Mouse (Mus musculus) forebrain, embryonic 11.5 days (tissue): Measurements from ENCODE around the gene Cdk13. TPM values are rescaled to one million over a fixed set of nuclear protein-coding genes. Genes with fewer than 3 reads are reported as not detected.

Experiments used
- ATAC-seq: fragments of 200-750 bp; cut with Nextera tagmentation; replicated peaks from 2 replicates; pipeline ENCODE4 v1.8.0; 2017; ENCODE audit warnings: moderate TSS enrichment; ENCODE audit not compliant: low FRiP score
- DNase-seq: peaks from one replicate; pipeline ENCODE4 v3.0.0-alpha.2; 2017; ENCODE audit warnings: low spot score
- H3K27ac ChIP-seq: fragments of 300-500 bp; sonication (generic); 2 replicates; pipeline ENCODE4 v1.5.1; 2014; ENCODE audit warnings: low read depth, low read length
- H3K27me3 ChIP-seq: fragments of 300-500 bp; sonication (generic); 2 replicates; pipeline ENCODE4 v1.6.1; 2014; ENCODE audit warnings: mild to moderate bottlenecking, low read length, mixed read lengths; ENCODE audit not compliant: control insufficient read depth, insufficient read depth
- H3K36me3 ChIP-seq: fragments of 300-500 bp; sonication (generic); 2 replicates; pipeline ENCODE4 v1.6.1; 2014; ENCODE audit warnings: mild to moderate bottlenecking, low read length, moderate library complexity, mixed read lengths; ENCODE audit not compliant: control insufficient read depth, insufficient read depth
- H3K4me1 ChIP-seq: fragments of 300-500 bp; sonication (generic); replicated peaks from 2 replicates; pipeline ENCODE4 v1.6.1; 2014; ENCODE audit warnings: low read length, mixed read lengths; ENCODE audit not compliant: control insufficient read depth, insufficient read depth
- H3K4me2 ChIP-seq: fragments of 300-500 bp; sonication (generic); 2 replicates; pipeline ENCODE4 v1.6.1; 2014; ENCODE audit warnings: low read depth, mild to moderate bottlenecking, low read length, moderate library complexity, mixed read lengths; ENCODE audit not compliant: severe bottlenecking
- H3K4me3 ChIP-seq: fragments of 300-500 bp; sonication (generic); 2 replicates; pipeline ENCODE4 v1.5.1; 2014; ENCODE audit warnings: low read depth, low read length
- H3K9ac ChIP-seq: fragments of 300-500 bp; sonication (generic); 2 replicates; pipeline ENCODE4 v1.6.1; 2014; ENCODE audit warnings: low read length
- H3K9me3 ChIP-seq: fragments of 300-500 bp; sonication (generic); 2 replicates; pipeline ENCODE4 v1.6.1; 2016; ENCODE audit warnings: low read length, mixed read lengths; ENCODE audit not compliant: control insufficient read depth
- WGBS: fragments of 180-500 bp; shearing (Covaris S2); extraction: QIAGEN DNeasy Blood & Tissue Kit; methylation state at CpG from one replicate; pipeline ENCODE4 v1.1.7; 2014; 5-methylcytosine and 5-hydroxymethylcytosine counted together
- polyA plus RNA-seq: library from polyadenylated mRNA; unstranded; fragments of >200 nt; fragmentation: Nextera tagmentation; extraction: Ambion mirVana; gene quantifications from 2 replicates; pipeline ENCODE4 v1.2.1, GENCODE M21; 2014

Gene Cdk13
- polyA plus RNA-seq, 1 experiment from 2014 or later = 19.0 TPM

DNA sequence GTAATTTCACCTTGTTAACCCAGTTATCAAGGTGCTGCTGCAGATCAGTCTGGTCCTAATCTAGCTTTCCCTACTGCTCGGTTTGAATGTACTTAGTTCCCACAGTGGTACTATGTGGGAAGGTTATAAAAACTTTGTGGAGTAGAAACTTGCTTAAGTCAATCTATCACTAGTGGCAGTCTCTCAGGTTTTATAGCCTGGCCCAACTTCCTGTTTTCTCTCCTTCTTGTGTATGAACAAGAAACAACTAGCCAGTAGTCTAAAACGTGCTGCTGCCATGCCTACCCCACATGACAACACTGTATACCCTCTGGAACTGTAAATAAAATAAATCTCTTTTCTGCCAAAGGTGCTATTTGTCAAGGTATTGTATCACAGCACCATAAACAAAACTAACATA lies 25.0 kb downstream of the Cdk13 start:
- Histone ChIP-seq H3K27ac (no peak overlapping the region), H3K4me3 (no peak overlapping the region)

DNA sequence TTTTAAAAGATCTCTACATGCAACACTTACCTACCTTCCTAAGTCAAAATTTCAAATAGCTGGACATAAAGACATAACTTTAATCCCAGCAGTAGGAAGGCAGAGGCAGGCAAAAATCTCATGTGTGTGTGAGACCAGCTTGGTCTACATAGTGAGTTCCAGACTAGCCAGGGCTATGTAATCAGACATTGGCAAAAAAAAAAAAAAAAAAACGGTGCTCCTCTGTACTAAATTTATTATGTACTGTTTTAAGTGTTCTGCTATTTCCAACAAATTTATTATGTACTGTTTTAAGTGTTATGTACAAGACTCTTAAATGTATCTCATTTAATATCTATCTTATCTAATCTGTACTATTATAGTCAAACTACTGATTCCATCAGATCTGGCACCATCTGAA lies 28.6 kb downstream of the Cdk13 start:
- H3K4me2 ChIP-seq = no peak overlapping the region
- H3K27ac ChIP-seq = no peak overlapping the region
- peaks cover 9% of the 10 kb centered on the region for H3K36me3 ChIP-seq
- H3K4me3 ChIP-seq = no peak overlapping the region
- ATAC-seq (no peak), DNase-seq (no peak)
- no peak overlapping the region for H3K9ac ChIP-seq
- no peaks in the 10 kb centered on the region for H3K4me1 ChIP-seq
- no peaks in the 10 kb centered on the region; the same call in 1 of the 2 replicates for H3K9me3 ChIP-seq
- H3K27me3 ChIP-seq = no peaks in the 10 kb centered on the region
- 89% methylated on average over 1 of the region's 1 CpGs for WGBS

More for the DNA sequence above, 25.0 kb downstream of the Cdk13 start:
- no peak for DNase-seq
- H3K36me3 ChIP-seq = no peaks in the 10 kb centered on the region
- no peak for ATAC-seq
- WGBS = 97% methylated on average over 2 of the region's 2 CpGs
- H3K9ac ChIP-seq = no peak overlapping the region
- no peaks in the 10 kb centered on the region; the same call in 1 of the 2 replicates for H3K9me3 ChIP-seq
- no peaks in the 10 kb centered on the region for H3K27me3 ChIP-seq
- H3K4me2 ChIP-seq = no peak overlapping the region
- no peaks in the 10 kb centered on the region for H3K4me1 ChIP-seq

DNA sequence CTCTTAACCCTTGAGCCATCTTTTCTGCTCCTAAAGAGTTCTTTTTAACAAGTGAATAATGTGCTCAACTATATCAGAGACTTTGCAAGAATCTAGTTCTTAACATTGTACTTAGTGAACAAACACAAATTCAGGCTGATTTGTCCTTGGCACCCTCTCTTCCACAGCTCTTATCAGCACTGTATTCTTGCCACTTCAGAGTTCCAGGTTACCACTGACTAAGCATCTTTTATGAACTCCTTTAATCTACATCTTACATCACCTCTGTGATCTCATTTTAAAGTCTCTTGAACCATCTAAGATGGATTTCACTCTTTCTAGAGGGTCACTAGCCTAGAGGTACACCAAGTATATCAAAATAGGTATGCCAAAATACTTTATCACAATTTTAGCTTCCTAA lies 29.5 kb downstream of the Cdk13 start:
- DNase-seq = no peak
- Histone ChIP-seq H3K9me3 (no peaks in the 10 kb centered on the region; the same call in 1 of the 2 replicates), H3K9ac (no peak overlapping the region), H3K4me2 (no peak overlapping the region), H3K27ac (no peak overlapping the region), H3K4me3 (no peak overlapping the region), H3K36me3 (peaks cover 9% of the 10 kb centered on the region), H3K4me1 (no peaks in the 10 kb centered on the region), H3K27me3 (no peaks in the 10 kb centered on the region)
- ATAC-seq = no peak

DNA sequence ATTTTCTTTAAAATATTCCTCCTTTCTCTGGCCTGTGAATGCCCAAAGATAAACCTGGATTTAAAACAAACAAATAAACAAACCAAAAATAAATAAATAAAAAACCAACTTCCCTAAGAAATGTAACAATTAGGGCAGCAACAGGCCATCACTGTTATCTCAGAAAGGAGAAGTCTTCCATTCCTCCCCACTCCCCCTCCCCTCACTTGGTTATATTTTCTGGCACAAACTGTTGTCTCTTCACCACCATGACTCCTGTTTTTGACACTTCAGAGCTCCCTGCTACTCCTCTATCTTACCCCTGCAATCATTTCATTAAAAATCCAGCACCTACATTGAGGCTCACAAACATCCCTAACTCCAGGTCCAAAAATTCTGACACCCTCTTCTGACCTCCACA lies 31.8 kb downstream of the Cdk13 start:
- no peak for DNase-seq

DNA sequence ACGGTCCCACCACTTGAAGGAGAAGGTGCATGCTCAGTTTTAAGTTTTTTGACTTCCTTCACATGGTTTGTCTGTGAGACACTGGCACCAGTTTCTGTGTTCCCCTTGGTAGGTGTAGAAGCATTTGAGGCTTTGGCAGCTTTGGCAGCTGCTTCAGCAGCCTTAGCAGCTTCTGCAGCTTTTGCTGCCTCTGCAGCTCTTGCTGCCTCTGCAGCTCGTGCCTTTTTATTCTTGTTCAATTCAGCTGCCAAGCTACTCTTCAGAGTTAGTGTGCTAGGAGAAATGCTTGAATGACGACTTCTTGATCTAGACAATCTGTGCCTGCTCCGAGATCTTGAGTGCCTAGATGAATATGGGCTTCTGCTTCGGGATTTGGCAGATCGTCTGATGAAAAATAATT lies 32.3 kb downstream of the Cdk13 start:
- no peak overlapping the region for H3K27ac ChIP-seq

More for the DNA sequence above, 31.8 kb downstream of the Cdk13 start:
- Histone ChIP-seq H3K9ac (no peak overlapping the region), H3K9me3 (no peaks in the 10 kb centered on the region), H3K4me3 (no peak overlapping the region), H3K27ac (no peak overlapping the region), H3K27me3 (no peaks in the 10 kb centered on the region), H3K4me1 (no peaks in the 10 kb centered on the region), H3K4me2 (no peak overlapping the region), H3K36me3 (peaks cover 9% of the 10 kb centered on the region)
- no peak for ATAC-seq

DNA sequence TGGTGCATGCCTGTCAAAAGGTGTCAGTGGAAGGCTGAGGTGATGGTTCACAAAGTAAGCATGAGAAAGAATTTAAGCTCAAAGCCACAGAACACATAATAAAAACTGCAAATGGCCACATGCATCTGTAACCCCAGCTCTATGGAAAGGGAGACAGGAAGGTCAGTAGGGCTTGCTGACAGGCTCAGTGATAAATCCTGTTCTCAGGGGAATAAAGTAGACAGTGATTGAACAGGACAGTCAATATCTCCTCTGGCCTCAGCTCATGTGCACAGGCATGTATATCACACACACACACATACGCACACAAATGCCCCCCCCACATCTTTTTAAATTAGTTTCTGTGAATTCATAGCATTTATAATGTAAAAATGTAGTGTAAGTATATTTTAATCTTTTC lies 42.5 kb downstream of the Cdk13 start:
- no peak overlapping the region for H3K4me3 ChIP-seq
- ATAC-seq = no peak
- 93% methylated on average over 1 of the region's 1 CpGs for WGBS

More for the DNA sequence above, 32.3 kb downstream of the Cdk13 start:
- Histone ChIP-seq H3K4me3 (no peak overlapping the region), H3K9me3 (no peaks in the 10 kb centered on the region), H3K4me1 (no peaks in the 10 kb centered on the region), H3K27me3 (no peaks in the 10 kb centered on the region), H3K9ac (no peak overlapping the region), H3K4me2 (no peak overlapping the region), H3K36me3 (peaks cover 9% of the 10 kb centered on the region)
- no peak for ATAC-seq
- no peak for DNase-seq
- 87% methylated on average over 6 of the region's 6 CpGs for WGBS

DNA sequence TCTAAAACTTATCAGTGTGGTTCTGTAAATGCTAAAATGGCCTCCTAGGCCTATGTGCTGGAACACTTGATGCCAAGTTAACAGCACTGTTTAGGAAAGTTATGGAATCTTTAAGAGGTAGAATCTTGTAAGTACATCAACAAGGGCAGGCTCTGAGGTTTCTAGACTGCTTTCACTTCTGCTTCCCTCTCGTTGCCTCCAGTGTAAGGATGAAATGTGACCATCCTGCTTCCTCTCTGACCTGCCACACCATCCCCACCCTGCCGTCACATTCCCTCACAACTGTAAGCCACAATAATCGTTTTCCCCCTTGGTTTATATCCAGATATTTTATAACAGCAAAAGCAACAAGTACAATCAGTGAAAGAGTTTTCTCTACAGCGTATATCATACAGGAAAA lies 49.9 kb downstream of the Cdk13 start:
- Histone ChIP-seq H3K4me3 (no peak overlapping the region), H3K27ac (no peak overlapping the region), H3K9me3 (no peaks in the 10 kb centered on the region), H3K27me3 (no peaks in the 10 kb centered on the region), H3K4me2 (no peak overlapping the region), H3K4me1 (no peaks in the 10 kb centered on the region), H3K9ac (no peak overlapping the region), H3K36me3 (no peaks in the 10 kb centered on the region)
- ATAC-seq (no peak), DNase-seq (no peak)
- 88% methylated on average over 4 of the region's 4 CpGs for WGBS

More for the DNA sequence above, 42.5 kb downstream of the Cdk13 start:
- Histone ChIP-seq H3K27ac (no peak overlapping the region), H3K4me1 (no peaks in the 10 kb centered on the region), H3K9ac (no peak overlapping the region), H3K4me2 (no peak overlapping the region), H3K9me3 (no peaks in the 10 kb centered on the region), H3K36me3 (no peaks in the 10 kb centered on the region), H3K27me3 (no peaks in the 10 kb centered on the region)
- DNase-seq = no peak

DNA sequence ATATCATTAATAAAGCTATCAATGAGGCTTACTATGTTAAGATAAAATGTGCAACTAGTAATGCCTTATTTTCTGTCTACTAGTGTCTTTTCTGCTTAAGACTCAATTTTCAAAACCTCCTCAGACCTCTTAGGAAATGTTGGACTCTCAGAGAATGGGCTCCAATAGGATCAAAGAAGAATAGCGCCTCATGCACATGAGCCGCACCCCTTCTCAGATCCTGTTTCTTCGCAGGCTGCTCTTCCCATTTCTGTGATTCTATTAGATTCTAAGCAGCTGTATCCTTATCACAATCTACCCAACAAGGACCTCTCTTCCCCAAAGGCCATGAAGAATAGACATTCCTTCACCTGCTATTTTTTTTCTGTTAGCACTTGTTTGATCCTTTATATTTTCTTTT lies 76.1 kb downstream of the Cdk13 start:
- no peak overlapping the region for H3K27ac ChIP-seq
- no peaks in the 10 kb centered on the region; the same call in 1 of the 2 replicates for H3K36me3 ChIP-seq
- H3K4me2 ChIP-seq = no peak overlapping the region
- DNase-seq (no peak), ATAC-seq (no peak)
- 96% methylated on average over 3 of the region's 3 CpGs for WGBS
- no peak overlapping the region for H3K4me3 ChIP-seq
- no peaks in the 10 kb centered on the region for H3K9me3 ChIP-seq
- H3K27me3 ChIP-seq = no peaks in the 10 kb centered on the region
- no peaks in the 10 kb centered on the region for H3K4me1 ChIP-seq
- no peak overlapping the region for H3K9ac ChIP-seq

DNA sequence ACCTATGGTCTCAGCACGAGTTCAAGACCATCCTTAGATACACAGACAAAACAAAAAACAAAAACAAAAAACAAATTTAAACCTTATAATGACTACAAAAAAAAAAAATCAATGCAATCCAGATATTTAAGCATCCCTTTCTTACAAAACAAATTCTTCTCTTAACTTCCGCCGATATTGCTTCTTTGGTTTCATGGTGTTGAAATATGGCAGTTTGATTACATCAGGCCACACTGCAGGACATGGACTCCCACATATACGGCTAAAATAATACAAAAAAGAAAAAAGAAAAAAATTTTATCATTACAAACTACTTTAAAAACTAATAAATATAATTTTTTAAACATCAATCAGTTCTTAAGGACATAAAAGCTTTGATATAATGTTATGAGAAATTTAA lies 77.0 kb downstream of the Cdk13 start:
- no peaks in the 10 kb centered on the region for H3K4me1 ChIP-seq
- H3K27me3 ChIP-seq = no peaks in the 10 kb centered on the region
- ATAC-seq (no peak), DNase-seq (no peak)
- H3K4me3 ChIP-seq = no peak overlapping the region
- H3K9ac ChIP-seq = no peak overlapping the region
- H3K4me2 ChIP-seq = no peak overlapping the region
- no peaks in the 10 kb centered on the region; the same call in 1 of the 2 replicates for H3K36me3 ChIP-seq
- no peak overlapping the region for H3K27ac ChIP-seq
- no peaks in the 10 kb centered on the region for H3K9me3 ChIP-seq
- WGBS = 93% methylated on average over 4 of the region's 4 CpGs
